Mouse (Mus musculus) frontal cortex, postnatal 25 days (tissue): ENCODE results near the gene Eme2.

Source experiments
- DNase-seq, 2 experiments: peaks; one replicate each; pipeline ENCODE4 v3.0.0; 2022; ENCODE audit warnings: low spot score in 2 of 2

Eme2 gene

DNA sequence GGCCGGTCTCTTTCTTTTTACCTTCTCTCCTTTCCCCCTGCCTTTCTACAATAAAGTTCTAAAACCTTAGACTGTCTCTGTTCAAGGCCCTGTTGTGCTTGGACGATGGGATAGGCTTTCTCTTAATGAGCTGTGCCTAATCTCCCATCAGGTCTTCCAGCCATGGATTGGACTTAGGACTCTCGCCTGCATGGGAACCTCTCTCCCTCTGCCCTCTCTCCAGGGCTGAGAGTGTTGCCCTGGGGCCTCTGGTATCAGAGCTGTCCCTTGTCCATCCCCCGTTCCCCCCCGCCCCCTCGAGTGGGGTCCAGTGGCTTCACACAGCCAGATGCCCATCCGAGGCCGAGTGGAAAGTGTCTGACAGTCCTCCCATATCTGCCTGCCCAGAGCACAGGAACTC is 19.9 kb downstream of the Eme2 start:
- DNase-seq: no peak

DNA sequence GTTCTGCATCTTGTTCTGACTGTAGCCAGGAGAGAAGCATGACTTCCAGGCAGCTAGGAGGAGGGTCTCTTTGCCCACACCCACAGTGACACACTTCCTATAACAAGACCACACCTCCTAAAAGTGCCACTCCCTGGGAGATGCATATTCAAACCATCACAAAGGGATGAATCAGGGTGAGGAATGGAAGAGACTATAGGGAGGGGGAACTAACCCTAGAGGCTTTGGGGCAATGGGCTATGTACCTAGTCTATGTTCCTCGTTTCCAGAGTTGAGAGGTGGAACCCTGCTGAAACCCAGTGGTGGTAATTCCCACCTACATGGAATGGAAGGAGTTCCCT is 20.5 kb downstream of the Eme2 start:
- DNase-seq: no peak

DNA sequence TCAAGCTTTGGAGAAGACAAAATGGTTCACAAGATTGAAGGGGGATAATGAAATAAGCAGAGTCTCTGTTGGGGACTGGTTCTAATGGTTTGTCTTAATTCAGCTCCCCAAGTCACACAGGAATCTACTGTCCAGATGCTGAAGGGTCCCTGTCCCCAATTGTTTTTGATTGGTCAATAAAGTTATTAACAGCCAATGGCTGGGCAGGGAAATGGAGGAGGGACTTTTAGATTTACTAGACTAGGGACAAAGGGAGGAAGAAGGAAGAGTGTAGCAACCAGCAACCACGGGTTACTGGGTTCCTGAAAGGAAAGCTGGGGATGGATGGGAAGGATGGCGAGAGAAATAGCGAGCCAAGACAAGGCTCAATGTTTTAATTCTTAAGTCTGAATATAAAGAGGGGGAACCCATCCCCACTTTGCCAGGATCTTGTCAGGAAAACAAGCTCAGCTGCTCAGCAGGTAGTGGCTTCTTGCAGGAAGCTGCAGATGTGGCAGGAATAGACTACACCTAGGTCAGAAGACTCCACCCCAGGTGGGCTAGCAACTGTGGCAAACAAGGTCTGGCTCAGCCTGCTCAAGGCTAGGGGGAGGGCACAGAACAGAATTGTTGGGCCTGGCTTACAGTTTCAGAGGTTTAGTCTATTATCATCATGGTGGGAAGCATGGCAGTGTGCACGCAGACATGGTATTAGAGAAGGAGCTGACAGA is 21.0 kb downstream of the Eme2 start:
- DNase-seq: no peak

DNA sequence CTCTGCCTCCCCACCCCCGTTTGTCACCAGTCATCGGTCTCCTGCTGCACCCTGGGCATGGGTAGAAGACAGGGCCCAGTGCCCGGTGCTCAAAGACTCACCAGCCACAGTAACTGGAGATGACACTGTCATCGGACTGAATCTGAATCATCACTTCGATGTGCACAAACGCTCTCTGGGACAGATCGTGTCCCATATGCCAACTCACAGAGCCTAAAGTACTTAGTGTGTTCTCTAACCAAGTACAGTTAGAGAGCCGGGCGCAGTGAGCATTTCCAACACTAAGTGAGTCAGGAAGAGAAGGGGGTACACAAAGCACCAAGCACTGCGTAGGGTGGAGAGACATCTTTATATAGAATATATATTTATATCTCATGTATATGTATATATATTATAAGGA is 27.0 kb downstream of the Eme2 start:
- no peak for DNase-seq

DNA sequence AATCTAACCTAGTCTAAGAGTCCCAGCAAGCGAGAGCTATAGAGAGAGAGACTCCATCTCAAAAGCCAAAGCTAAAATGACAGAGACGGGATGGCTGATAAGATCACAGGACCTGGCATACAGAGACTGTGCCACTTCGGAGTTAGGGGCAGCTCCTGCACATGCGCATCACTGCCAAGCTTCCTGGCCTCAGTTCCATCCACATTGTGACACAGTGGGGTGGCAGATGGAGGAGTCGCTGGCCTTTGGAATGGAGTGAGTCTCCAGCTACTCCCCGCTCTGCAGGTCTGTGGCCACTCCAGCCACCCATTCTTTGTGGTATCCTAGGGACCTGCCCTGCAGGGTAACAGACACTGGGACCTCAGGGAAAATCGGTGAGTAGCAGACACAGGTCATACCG is 29.1 kb downstream of the Eme2 start, which contains the start of gene Igfals:
Igfals (plus strand) TSS at position 222 of the 400 bp plus-strand sequence.
- no peak for DNase-seq

DNA sequence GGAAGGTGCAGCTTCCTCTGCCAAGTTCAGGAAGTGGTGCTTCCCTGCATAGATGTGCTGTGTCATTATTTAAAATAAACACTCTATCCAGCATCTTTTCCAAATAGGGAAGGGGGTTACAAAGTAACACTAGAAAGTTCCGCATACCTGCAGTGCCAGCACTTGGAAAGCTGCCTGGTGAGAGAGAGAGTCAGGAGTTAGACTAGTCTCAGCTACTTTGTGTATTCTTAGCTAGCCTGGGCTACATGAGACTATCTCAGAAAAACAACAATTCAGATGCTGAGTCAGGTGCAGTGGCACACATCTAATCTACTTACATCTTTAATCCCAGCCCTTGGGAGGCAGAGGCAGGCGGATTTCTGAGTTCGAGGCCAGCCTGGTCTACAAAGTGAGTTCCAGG is 33.1 kb downstream of the Eme2 start:
- DNase-seq: no peak

DNA sequence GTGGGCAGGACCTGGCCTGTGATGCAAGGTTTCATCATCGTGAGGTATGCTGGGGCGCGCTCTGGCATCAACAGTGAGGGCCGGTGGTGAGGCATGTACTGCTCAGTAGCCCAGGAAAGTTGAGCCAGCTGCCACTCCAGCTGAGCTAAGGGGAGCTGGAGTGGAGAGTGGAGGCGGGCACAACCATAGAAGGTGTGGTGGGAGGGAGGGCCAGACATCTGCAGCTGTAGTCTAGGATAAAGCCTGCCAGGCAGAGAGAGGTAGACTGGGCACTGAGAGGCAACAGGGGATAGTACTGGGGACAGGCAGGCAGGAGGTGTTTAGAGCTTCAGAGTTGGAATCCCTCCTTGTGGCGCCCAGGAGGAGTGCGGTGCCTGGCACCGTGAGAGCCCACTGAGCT is 34.8 kb downstream of the Eme2 start:
- no peak for DNase-seq

DNA sequence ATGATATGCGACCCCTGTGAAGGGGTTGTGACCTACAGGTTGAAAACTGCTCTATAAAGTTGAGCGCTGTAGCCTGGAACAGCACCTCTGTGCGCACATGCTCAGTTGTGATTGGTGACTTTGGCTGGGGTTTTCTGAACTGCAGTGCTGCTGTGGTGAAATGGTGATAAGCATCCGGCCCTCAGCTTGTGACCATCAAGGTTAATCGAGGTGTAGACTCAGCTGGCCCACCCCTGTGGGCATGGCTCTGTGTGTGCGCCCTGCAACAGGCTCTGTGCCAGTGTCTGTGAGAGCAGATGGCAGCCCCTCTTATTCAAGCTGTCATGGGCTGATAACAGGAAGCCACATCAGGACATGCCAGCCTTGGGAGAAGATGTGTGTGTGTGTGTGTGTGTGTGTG is 35.9 kb downstream of the Eme2 start:
- no peak for DNase-seq

DNA sequence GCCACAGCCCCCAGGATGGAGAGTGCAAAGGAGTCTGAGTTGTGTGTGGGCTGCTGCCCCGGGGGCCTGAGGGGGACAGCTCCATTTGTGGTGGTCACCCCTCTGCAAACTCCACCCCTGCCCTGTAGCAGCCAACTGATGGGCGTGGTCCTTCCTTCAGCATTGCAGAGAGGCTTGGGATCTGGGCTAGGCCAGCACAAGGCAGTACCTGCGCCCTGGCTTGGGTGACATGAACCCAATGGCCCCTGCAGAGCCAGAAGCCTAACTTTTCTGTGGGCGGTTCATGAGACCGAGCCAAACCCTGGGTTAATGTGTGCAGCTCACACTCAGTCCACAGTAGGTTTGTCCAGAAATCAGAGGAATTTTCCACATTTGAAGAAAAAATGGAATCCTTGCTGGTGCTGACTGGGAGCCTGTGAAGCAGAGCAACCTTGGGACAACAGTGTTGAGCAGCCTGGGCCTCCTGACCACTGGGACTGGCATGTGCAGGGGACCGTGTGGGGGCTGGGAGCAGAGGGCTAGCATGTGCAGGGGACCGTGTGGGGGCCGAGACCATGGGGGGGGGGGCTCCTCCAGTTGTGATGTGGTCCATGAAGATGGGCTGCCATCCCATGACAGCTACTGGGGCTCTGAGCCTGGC is 36.9 kb downstream of the Eme2 start:
- no peak for DNase-seq

DNA sequence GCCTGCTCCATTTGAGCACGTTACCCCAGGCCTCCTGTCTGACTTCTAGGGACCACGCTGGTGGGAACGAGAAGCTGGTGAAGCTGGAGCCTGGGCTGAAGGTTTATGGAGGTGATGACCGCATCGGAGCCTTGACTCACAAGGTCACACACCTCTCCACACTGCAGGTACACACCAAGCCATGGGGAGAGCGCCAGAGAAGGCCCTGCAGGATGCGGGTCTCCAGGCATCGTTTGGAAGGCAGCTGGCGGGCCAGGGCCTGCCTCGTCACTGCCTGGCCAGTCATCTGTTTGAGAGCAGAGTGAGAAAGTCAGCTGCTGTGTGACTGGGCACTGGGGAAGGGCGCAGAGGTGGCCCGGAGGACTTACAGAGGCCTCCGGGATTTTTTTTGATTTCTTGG is 38.3 kb downstream of the Eme2 start:
- no peak for DNase-seq

DNA sequence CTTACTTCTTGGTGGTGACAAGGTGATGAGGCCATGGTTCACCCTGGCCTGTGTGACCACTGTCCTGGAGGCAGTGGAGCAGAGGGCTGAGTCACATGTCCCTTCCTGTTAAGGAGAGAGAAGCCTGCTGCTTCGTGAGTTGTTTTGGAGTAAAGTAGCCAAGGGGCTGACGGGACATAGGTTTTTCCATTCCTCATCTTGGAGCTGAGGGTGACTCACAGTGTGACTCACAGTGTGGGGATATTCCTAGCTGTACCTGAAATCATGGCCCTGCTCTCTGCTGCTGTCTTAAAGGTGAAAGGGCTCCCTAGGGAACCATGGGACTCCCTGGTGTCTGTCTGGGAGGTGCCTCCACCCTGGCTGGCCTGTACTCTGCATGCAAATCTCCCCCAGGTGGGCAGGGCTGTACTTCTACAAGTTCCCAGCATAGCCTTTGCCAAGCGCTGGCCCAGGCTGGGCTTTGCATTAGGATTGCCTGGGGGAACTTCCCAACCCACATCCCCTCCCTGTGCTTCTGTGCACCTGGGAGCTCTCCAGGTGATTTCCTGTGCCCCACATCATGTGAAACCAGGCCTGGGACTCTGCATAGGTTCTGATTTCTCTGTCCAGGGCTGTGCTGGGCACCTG is 38.9 kb downstream of the Eme2 start:
- DNase-seq: no peak

DNA sequence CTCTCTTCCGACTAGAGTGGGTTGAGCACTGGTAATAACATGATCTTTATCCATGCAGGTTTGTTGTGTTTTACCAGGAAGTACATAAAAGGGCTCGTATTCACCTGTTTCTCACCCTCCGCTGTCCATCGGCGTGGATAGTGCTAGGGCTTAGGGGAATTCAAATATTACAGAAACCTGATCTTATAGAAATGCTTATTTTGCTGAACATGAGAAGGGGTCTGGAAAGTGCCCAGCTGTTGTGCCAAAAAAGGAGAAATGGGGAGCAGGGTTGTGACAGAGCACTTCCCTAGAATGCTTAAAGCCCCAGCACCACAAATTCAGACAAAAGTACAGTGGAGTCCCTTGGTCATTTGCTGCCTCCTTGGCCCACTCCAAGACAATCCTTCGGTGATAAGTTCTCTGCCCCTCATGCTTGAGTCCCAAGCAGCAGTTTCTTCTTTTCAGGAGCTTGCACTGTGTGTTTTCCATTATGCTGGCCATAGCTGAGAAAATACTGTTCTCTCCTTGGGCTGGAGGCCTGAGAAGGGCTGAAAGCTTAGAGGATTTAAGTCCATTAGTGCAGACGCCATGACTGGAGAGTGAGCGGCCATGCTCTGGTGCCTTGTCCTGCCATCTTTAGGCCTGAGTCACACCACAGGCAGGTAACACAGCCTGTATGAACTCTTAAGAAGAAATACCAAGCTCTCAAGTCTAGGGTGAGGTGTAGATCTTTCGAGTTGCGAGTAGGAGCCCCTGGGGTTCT is 43.3 kb downstream of the Eme2 start:
- no peak for DNase-seq

DNA sequence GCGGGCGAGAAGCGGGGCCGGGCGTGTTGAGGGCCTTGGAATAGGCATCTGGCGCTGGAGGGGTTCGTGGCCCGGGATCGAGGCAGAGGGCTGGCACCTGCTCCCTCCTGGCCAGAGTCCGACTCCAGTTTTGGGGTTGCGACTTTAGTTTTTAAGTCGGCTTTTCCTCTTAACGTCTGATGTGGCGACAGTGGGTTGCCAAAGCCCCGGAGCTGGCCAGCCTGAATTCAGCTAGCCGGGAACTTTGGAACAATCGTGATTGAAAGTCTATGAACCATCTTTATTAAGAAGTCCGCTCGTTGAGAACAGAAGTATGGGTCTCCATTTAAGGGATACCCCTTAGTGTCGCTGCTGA is 44.1 kb downstream of the Eme2 start:
- DNase-seq: no peak

DNA sequence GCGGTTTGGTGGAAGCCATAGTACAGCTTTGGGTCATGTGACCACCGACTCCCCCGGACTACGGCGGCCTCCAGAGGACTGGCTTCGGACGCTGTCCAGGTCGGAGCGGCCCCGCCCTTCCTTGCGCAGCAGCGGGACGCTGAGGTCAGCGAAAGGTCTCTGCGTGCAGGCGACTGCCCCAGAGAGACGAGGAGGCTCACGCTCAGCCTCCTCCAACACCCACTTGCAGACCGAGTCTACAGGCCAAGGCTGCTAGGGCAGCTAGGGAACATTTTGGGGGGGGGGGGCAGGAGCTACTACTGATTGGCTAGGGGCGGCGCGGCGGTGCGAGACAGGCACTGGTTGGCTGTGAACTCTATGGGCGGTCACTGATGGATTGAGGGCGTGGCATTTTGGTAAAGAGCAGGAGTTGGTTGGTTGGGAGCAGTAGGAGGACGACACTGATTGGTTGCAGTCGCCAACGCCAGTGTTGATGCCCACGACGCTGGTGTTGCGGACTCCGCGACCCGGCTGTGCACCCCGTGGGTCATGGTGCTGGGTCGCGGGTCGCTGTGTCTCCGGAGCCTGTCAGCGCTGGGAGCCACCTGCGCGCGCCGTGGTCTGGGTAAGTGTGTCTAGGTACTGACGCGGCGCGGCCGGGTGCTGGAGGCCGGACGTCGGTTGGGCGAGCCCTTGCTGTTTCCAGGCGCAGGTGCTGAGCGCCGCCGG is 44.7 kb downstream of the Eme2 start, which contains the start of gene Fahd1:
Fahd1 (minus strand) TSS at position 300 of the 708 bp plus-strand sequence.
- DNase-seq: peak; percentile 89 to 91

DNA sequence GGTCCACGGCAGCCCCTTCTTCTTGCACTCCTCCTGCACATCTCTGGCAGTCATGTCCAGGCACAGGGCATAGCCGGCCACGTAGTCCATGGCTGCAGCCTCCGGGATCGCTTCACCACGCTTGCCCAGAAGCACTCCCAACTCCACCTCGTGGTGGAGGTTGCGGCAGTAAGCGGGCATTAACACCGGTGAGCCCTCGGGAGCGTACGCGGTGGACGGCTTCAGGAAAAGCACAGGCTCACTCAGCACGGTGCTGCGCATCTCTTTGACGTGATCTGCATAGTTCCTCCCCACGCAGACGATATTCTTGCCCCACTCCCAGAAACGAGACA is 45.2 kb downstream of the Eme2 start:
- DNase-seq: no peak

DNA sequence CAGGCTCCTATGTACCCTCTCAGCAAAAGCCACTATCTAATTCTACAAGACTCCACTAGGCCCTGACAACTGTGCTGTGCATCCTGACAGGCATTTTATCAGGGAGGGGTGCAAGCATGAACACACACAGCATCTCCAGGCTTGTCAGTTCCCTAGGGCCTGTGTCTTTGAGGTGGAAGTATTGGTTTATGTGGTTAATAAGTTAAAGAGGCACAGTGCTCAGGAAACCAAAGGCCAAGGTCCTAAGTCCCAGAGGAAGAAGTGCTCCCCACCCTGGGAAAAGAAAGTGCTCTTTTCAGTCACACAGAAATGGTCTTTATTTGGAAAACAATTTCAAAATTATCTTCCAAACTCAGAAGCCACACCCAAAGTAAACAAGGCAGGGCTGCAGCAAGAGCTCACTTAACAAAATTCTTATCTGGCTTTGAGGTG is 46.3 kb downstream of the Eme2 start:
- DNase-seq: no peak

DNA sequence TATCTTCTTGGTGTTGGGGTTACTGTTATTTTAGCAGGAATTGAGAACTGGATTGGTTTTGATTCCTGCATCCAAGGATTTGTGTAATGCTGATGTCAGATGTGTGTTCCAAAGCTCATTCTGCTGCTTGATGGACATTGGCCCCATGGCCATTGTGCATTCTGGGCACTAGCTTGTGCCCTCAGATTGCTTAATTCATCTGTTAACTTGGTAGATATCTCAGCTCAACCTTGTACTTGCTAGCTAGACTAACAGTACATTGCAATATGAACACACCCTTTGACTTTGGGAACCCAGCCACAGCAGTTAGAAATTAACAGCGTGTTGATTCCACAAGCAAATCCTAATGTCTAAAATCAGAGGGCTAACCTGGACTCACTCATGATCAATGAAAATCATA is 47.5 kb downstream of the Eme2 start:
- no peak for DNase-seq

DNA sequence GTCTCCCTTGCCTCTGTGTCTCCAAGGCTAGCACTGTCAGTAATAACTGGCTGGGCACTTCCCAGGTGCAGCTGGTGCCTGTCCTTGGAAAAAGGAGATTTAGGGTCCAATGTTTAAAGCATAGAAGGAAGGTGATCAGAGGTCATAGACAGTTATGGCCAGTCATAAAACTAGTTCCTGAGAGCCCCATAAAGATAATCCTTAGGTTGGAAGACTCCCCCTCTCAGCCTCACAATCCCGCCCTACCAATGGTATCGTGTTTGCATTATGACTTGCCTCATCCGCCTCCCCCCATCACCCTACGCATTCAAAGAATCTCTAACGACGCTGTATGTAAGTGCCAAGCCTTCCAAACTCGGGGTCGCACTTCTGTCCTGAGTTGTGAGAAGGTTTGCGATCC is 50.4 kb downstream of the Eme2 start:
- DNase-seq: no peak

DNA sequence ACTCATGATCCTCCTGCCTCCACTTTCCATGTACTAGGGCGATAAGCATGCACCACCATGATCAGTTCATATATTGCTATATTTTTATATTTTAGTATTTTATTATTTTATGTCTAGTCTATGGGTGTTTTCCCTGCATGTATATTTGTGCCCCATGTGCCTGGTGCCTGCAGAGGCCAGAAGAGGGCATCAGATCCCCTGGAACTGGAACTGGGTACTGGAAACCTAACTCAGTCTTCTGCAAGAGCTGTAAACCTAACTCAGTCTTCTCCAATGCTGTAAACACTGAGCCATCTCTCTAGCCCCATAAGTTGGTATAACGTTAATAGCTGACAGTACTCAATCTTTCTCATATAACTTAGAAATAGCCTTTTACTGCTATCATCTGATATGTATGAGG is 52.3 kb downstream of the Eme2 start:
- DNase-seq: no peak

DNA sequence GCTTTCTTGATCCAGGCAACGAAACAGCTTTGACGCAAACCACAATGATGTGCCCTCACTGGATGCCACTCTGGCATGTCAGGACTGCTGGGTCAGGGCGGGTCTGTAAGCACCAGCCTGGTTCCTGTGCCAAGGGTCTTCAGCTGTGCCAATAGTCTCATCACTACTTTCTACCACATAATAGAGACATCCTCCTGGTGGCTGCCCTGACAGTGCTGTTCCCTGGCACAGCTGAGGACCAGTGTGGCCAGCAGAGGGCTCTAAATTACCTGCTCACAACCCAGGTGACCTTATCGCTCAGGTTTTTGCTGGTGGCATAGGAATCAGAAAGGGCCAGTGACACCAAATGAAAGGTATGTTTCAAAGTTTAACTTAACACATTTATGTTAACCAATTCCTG is 53.8 kb downstream of the Eme2 start:
- no peak for DNase-seq

DNA sequence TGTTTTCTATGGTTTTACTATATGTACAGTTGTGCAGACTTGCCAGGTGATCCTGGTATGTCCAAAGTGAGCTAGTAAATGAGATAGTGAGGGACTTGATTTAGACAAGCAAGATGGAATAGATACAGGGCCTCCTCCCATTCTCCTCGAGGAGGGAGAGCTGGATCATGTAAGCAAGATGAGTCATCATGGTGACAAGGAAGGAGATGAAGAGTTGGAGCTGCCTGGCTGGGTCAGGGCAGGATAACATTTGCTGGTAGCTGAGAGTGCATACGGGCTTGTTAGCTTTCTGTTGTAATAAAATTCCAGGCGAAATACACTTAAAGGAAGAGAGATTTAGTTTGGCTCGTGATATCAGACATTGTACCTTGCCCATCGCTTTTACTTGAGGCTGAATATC is 54.5 kb downstream of the Eme2 start:
- no peak for DNase-seq

DNA sequence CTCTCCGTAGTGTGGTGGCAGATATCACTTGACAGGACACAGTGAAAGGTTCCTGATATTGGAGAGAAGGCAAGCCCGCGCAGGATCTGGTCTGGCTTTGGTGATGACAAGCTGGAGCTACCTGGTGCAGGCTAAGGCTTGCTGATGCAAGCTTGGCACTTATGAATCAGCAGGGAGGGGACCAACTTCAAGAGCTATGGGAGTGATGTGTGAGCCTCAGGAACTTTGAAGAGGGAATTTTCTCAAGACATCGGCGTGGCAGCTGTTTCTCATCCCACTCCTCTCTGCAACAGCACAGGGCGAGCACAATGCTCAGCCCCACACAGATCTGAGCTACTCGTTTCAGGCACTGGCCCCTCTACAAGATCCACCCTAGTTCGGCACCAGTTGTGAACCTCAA is 55.0 kb downstream of the Eme2 start, which contains the start of gene Hagh:
Hagh (plus strand) TSS at position 302 of the 400 bp plus-strand sequence.
- DNase-seq: no peak
